Comparison of ENCODE assay signal across 8 mouse cellular contexts in genomic region chr10:60829071-60829470, GRCm38 (mm10). TPM values are rescaled to one million over a fixed set of nuclear protein-coding genes. Genes with fewer than 3 reads are reported as not detected.
DNase-seq lines count a peak whose midpoint lies in the region; ATAC-seq and TF ChIP-seq lines count a peak whose summit lies in the region.

No protein-coding gene starts in this region.

- H3K36me3 ChIP-seq in neural tube, embryonic 11.5 days (ENCODE audit: control insufficient read depth, insufficient read depth, low read length): no peaks in the 10 kb centered on the region
- no peaks in the 10 kb centered on the region for H3K36me3 ChIP-seq in forebrain, embryonic 13.5 days (ENCODE audit: poor library complexity, severe bottlenecking)
- 0 out of 2 replicates have a peak, but pooled peaks cover 4% of the 10 kb centered on the region for H3K36me3 ChIP-seq in limb, embryonic 10.5 days
- H3K36me3 ChIP-seq in stomach, postnatal 0 days (ENCODE audit: control insufficient read depth, insufficient read depth, low read length): no peaks in the 10 kb centered on the region

- H3K9me3 ChIP-seq in neural tube, embryonic 11.5 days (ENCODE audit: control insufficient read depth, low read length): no peaks in the 10 kb centered on the region
- H3K9me3 ChIP-seq in forebrain, embryonic 13.5 days (replicated peaks): no peaks in the 10 kb centered on the region
- H3K9me3 ChIP-seq in limb, embryonic 10.5 days (replicated peaks): no peaks in the 10 kb centered on the region
- no peaks in the 10 kb centered on the region for H3K9me3 ChIP-seq in stomach, postnatal 0 days (ENCODE audit: control insufficient read depth, low read length)

- ATAC-seq in neural tube, embryonic 11.5 days (ENCODE audit: insufficient read depth, low FRiP score, low TSS enrichment): no peak
- no peak for ATAC-seq in forebrain, embryonic 13.5 days
- ATAC-seq in stomach, postnatal 0 days (ENCODE audit: low FRiP score, low TSS enrichment): no peak

- no peak for TF ChIP-seq CTCF in stomach, postnatal 0 days (IDR thresholded peaks at IDR 0.05; ENCODE audit: low read depth)

- no peak for TF ChIP-seq EP300 in stomach, postnatal 0 days (optimal IDR thresholded peaks at IDR 0.05)

- H3K4me3 ChIP-seq in neural tube, embryonic 11.5 days (ENCODE audit: low read depth, low read length): no peak overlapping the region
- peak overlapping the region; percentile 62 for H3K4me3 ChIP-seq in forebrain, embryonic 13.5 days
- peak overlapping the region; percentile 86 for H3K4me3 ChIP-seq in limb, embryonic 10.5 days
- peak overlapping the region; percentile 67; the same call in 1 of the 2 replicates for H3K4me3 ChIP-seq in stomach, postnatal 0 days (ENCODE audit: low read depth, low read length)

- no peak overlapping the region for H3K9ac ChIP-seq in neural tube, embryonic 11.5 days (ENCODE audit: low read length)
- H3K9ac ChIP-seq in forebrain, embryonic 13.5 days: no peak overlapping the region
- H3K9ac ChIP-seq in stomach, postnatal 0 days (ENCODE audit: low read length): no peak overlapping the region

- WGBS in neural tube, embryonic 11.5 days: 26% methylated on average over 6 of the region's 6 CpGs
- WGBS in forebrain, embryonic 13.5 days: 29% methylated on average over 6 of the region's 6 CpGs
- 39% methylated on average over 6 of the region's 6 CpGs for WGBS in limb, embryonic 10.5 days
- 64% methylated on average over 6 of the region's 6 CpGs for WGBS in stomach, postnatal 0 days

- no peak overlapping the region for H3K27ac ChIP-seq in neural tube, embryonic 11.5 days (ENCODE audit: low read depth, low read length)
- no peak overlapping the region for H3K27ac ChIP-seq in forebrain, embryonic 13.5 days
- peak overlapping the region; percentile 33; the same call in 1 of the 2 replicates for H3K27ac ChIP-seq in limb, embryonic 10.5 days
- no peak overlapping the region for H3K27ac ChIP-seq in stomach, postnatal 0 days (replicated peaks)

- H3K27me3 ChIP-seq in neural tube, embryonic 11.5 days (ENCODE audit: control insufficient read depth, insufficient read depth, low read length): peaks cover 64% of the 10 kb centered on the region
- H3K27me3 ChIP-seq in forebrain, embryonic 13.5 days: peaks cover 56% of the 10 kb centered on the region
- peaks cover 41% of the 10 kb centered on the region for H3K27me3 ChIP-seq in limb, embryonic 10.5 days (ENCODE audit: low read depth, poor library complexity, severe bottlenecking)
- H3K27me3 ChIP-seq in stomach, postnatal 0 days (ENCODE audit: control insufficient read depth, insufficient read depth, low read length): no peaks in the 10 kb centered on the region

- no peak for DNase-seq in neural tube, embryonic 11.5 days (ENCODE audit: low spot score)
- no peak for DNase-seq in neural tube, embryonic 10.5 days (ENCODE audit: extremely low spot score, low spot score)
- no peak for DNase-seq in limb, embryonic 10.5 days (ENCODE audit: low spot score)
- DNase-seq in stomach, postnatal 0 days (ENCODE audit: low spot score): no peak
- no peak for DNase-seq in right cerebral cortex, adult 2 months (ENCODE audit: low spot score in 2 of 2)
- no peak for DNase-seq in urinary bladder, postnatal 10 days (ENCODE audit: low spot score)
- DNase-seq in gastrocnemius, postnatal 4 days (ENCODE audit: low spot score in 2 of 2): no peak

- peak overlapping the region; percentile 14; the same call in 1 of the 2 replicates for H3K4me2 ChIP-seq in neural tube, embryonic 11.5 days (ENCODE audit: low read depth)
- H3K4me2 ChIP-seq in forebrain, embryonic 13.5 days: peak overlapping the region; percentile 91
- H3K4me2 ChIP-seq in stomach, postnatal 0 days (replicated peaks; ENCODE audit: low read depth): 0 out of 2 replicates have a peak overlapping the region, but pooled peaks have one; percentile 92

- peaks cover 32% of the 10 kb centered on the region for H3K4me1 ChIP-seq in neural tube, embryonic 11.5 days (ENCODE audit: control insufficient read depth, insufficient read depth, low read length)
- H3K4me1 ChIP-seq in forebrain, embryonic 13.5 days: peaks cover 57% of the 10 kb centered on the region
- peaks cover 77% of the 10 kb centered on the region for H3K4me1 ChIP-seq in limb, embryonic 10.5 days
- H3K4me1 ChIP-seq in stomach, postnatal 0 days (replicated peaks; ENCODE audit: control insufficient read depth, insufficient read depth): peaks cover 6% of the 10 kb centered on the region

RNA-seq across cellular contexts. Expression of gene Unc5b, which starts 2.3 kb away (rescaled TPM):
- polyA plus RNA-seq in neural tube, embryonic 11.5 days (2014; fragmentation: Nextera tagmentation; extraction: Ambion mirVana): 2.3 and 2.9 TPM in 2 replicates
- polyA plus RNA-seq in forebrain, embryonic 13.5 days (2015; fragmentation: Nextera tagmentation; extraction: Ambion mirVana): 2.3 and 2.8 TPM in 2 replicates
- polyA plus RNA-seq in limb, embryonic 10.5 days (2016; fragmentation: Nextera tagmentation; extraction: Ambion mirVana): 10.2 and 11.8 TPM in 2 replicates
- 3.8 and 4.1 TPM in 2 replicates for polyA plus RNA-seq in stomach, postnatal 0 days (2015; fragmentation: Nextera tagmentation; extraction: Ambion mirVana)
- 10 to 100 TPM; 15.2 to 16.1 TPM for total RNA-seq in gastrocnemius, postnatal 4 days (2021)

Comparison
In these comparisons a context has a peak if more than half of its experiments do, and no peak if none do; other contexts are left out.
1. H3K4me2 ChIP-seq: peak in every context shown above with its lines; median percentile 92 in stomach, postnatal 0 days; 91 in forebrain, embryonic 13.5 days; 14 in neural tube, embryonic 11.5 days.